Mouse (Mus musculus): ENCODE data around the gene Mapk11. TPM values are rescaled to one million over a fixed set of nuclear protein-coding genes. Genes with fewer than 3 reads are reported as not detected.

Mapk11 gene
- polyA plus RNA-seq, 1 experiment from 2014 or later: 16.5 TPM

GRCm38 (mm10) chr15:89180571-89181229 is 31.3 kb upstream of the Mapk11 start, which contains the start of gene Plxnb2:
Plxnb2 (minus strand) TSS chr15:89180788.
- ATAC-seq (replicated peaks; ENCODE audit: low FRiP score): peak; percentile 84
- peak within 1 kb of the TSS; percentile 85 for H3K4me2 ChIP-seq
- H3K4me1 ChIP-seq: peaks cover 66% of the 10 kb centered on the region
- no peaks in the 10 kb centered on the region for H3K9me3 ChIP-seq (replicated peaks)
- WGBS: under 1% methylated on average over 44 of the region's 72 CpGs
- H3K36me3 ChIP-seq: peaks cover 4% of the 10 kb centered on the region; the same call in 1 of the 2 replicates
- peak within 1 kb of the TSS; percentile 96 for H3K27ac ChIP-seq
- H3K4me3 ChIP-seq (replicated peaks): peak within 1 kb of the TSS; percentile 91
- H3K9ac ChIP-seq: peak within 1 kb of the TSS; percentile 90
- no peaks in the 10 kb centered on the region for H3K27me3 ChIP-seq

- no peaks in the 10 kb centered on the region for H3K27me3 ChIP-seq
- H3K4me1 ChIP-seq: peaks cover 71% of the 10 kb centered on the region
- H3K27ac ChIP-seq: peak overlapping the region; percentile 96
- H3K9me3 ChIP-seq (replicated peaks): no peaks in the 10 kb centered on the region
- WGBS: under 1% methylated on average over 26 of the region's 26 CpGs
- peak; percentile 10 for ATAC-seq (replicated peaks; ENCODE audit: low FRiP score)
- H3K9ac ChIP-seq: peak overlapping the region; percentile 90
- peak overlapping the region; percentile 85 for H3K4me2 ChIP-seq
- 0 out of 2 replicates have a peak, but pooled peaks cover under 1% of the 10 kb centered on the region for H3K36me3 ChIP-seq
- H3K4me3 ChIP-seq (replicated peaks): peak overlapping the region; percentile 91
These were observed 30.7 kb upstream of the Mapk11 start for GRCm38 (mm10) chr15:89180081-89180541.

GRCm38 (mm10) chr15:89179630-89179964 is 30.2 kb upstream of the Mapk11 start:
- 5% methylated on average over 6 of the region's 6 CpGs for WGBS
- H3K4me1 ChIP-seq: peaks cover 76% of the 10 kb centered on the region

GRCm38 (mm10) chr15:89178954-89179629 is 29.7 kb upstream of the Mapk11 start:
- Histone ChIP-seq H3K9me3 (replicated peaks) (no peaks in the 10 kb centered on the region), H3K27me3 (no peaks in the 10 kb centered on the region), H3K36me3 (no peaks in the 10 kb centered on the region), H3K4me3 (replicated peaks) (peak overlapping the region; percentile 91), H3K4me1 (peaks cover 81% of the 10 kb centered on the region), H3K9ac (peak overlapping the region; percentile 90), H3K4me2 (peak overlapping the region; percentile 85), H3K27ac (peak overlapping the region; percentile 96)
- ATAC-seq (replicated peaks; ENCODE audit: low FRiP score): peak; percentile 68
- under 1% methylated on average over 16 of the region's 16 CpGs for WGBS

More at GRCm38 (mm10) chr15:89179630-89179964, 30.2 kb upstream of the Mapk11 start:
- peak overlapping the region; percentile 85 for H3K4me2 ChIP-seq
- H3K27ac ChIP-seq: peak overlapping the region; percentile 96
- no peaks in the 10 kb centered on the region for H3K36me3 ChIP-seq
- H3K27me3 ChIP-seq: no peaks in the 10 kb centered on the region
- H3K4me3 ChIP-seq (replicated peaks): peak overlapping the region; percentile 91
- H3K9me3 ChIP-seq (replicated peaks): no peaks in the 10 kb centered on the region
- peak overlapping the region; percentile 90 for H3K9ac ChIP-seq
- ATAC-seq (replicated peaks; ENCODE audit: low FRiP score): no peak

- Histone ChIP-seq H3K27me3 (no peaks in the 10 kb centered on the region), H3K9ac (peak overlapping the region; percentile 90), H3K36me3 (no peaks in the 10 kb centered on the region), H3K4me1 (peaks cover 88% of the 10 kb centered on the region), H3K27ac (peak overlapping the region; percentile 96), H3K4me3 (replicated peaks) (peak overlapping the region; percentile 91), H3K9me3 (replicated peaks) (no peaks in the 10 kb centered on the region), H3K4me2 (peak overlapping the region; percentile 85)
- WGBS: 70% methylated on average over 7 of the region's 7 CpGs
- no peak for ATAC-seq (replicated peaks; ENCODE audit: low FRiP score)
These were observed 28.9 kb upstream of the Mapk11 start for GRCm38 (mm10) chr15:89178260-89178860.

GRCm38 (mm10) chr15:89177576-89178259 is 28.3 kb upstream of the Mapk11 start:
- Histone ChIP-seq H3K4me1 (peaks cover 89% of the 10 kb centered on the region), H3K36me3 (no peaks in the 10 kb centered on the region), H3K27ac (peak overlapping the region; percentile 96), H3K27me3 (no peaks in the 10 kb centered on the region), H3K9me3 (replicated peaks) (no peaks in the 10 kb centered on the region), H3K4me2 (peak overlapping the region; percentile 85), H3K9ac (no peak overlapping the region), H3K4me3 (replicated peaks) (peak overlapping the region; percentile 91; the same call in 1 of the 2 replicates)
- ATAC-seq (replicated peaks; ENCODE audit: low FRiP score): no peak
- 70% methylated on average over 4 of the region's 4 CpGs for WGBS

GRCm38 (mm10) chr15:89177121-89177520 is 27.7 kb upstream of the Mapk11 start:
- no peak for ATAC-seq (replicated peaks; ENCODE audit: low FRiP score)
- H3K4me3 ChIP-seq (replicated peaks): peak overlapping the region; percentile 13; the same call in 1 of the 2 replicates
- H3K27me3 ChIP-seq: no peaks in the 10 kb centered on the region
- 14% methylated on average over 5 of the region's 5 CpGs for WGBS
- H3K9me3 ChIP-seq (replicated peaks): no peaks in the 10 kb centered on the region
- peaks cover 89% of the 10 kb centered on the region for H3K4me1 ChIP-seq
- H3K36me3 ChIP-seq: no peaks in the 10 kb centered on the region
- H3K9ac ChIP-seq: no peak overlapping the region
- peak overlapping the region; percentile 96 for H3K27ac ChIP-seq
- H3K4me2 ChIP-seq: peak overlapping the region; percentile 85

GRCm38 (mm10) chr15:89175411-89176155 is 26.2 kb upstream of the Mapk11 start:
- Histone ChIP-seq H3K27me3 (no peaks in the 10 kb centered on the region), H3K36me3 (no peaks in the 10 kb centered on the region), H3K4me1 (peaks cover 90% of the 10 kb centered on the region), H3K27ac (no peak overlapping the region), H3K4me2 (no peak overlapping the region), H3K9me3 (replicated peaks) (no peaks in the 10 kb centered on the region), H3K4me3 (replicated peaks) (no peak overlapping the region), H3K9ac (no peak overlapping the region)
- no peak for ATAC-seq (replicated peaks; ENCODE audit: low FRiP score)
- 73% methylated on average over 13 of the region's 13 CpGs for WGBS

- no peaks in the 10 kb centered on the region for H3K9me3 ChIP-seq (replicated peaks)
- no peak overlapping the region for H3K4me2 ChIP-seq
- H3K9ac ChIP-seq: no peak overlapping the region
- peaks cover 97% of the 10 kb centered on the region for H3K4me1 ChIP-seq
- H3K4me3 ChIP-seq (replicated peaks): no peak overlapping the region
- WGBS: 44% methylated on average over 11 of the region's 11 CpGs
- no peak overlapping the region for H3K27ac ChIP-seq
- no peaks in the 10 kb centered on the region for H3K36me3 ChIP-seq
- no peak for ATAC-seq (replicated peaks; ENCODE audit: low FRiP score)
- no peaks in the 10 kb centered on the region for H3K27me3 ChIP-seq
These were observed 25.5 kb upstream of the Mapk11 start for GRCm38 (mm10) chr15:89174889-89175339.

- Histone ChIP-seq H3K4me1 (peaks cover 98% of the 10 kb centered on the region), H3K4me3 (replicated peaks) (peak overlapping the region; percentile 57), H3K27ac (peak overlapping the region; percentile 66), H3K9ac (peak overlapping the region; percentile 62), H3K27me3 (no peaks in the 10 kb centered on the region), H3K9me3 (replicated peaks) (no peaks in the 10 kb centered on the region), H3K4me2 (peak overlapping the region; percentile 99), H3K36me3 (no peaks in the 10 kb centered on the region)
- WGBS: under 1% methylated on average over 15 of the region's 15 CpGs
- ATAC-seq (replicated peaks; ENCODE audit: low FRiP score): peak; percentile 63
These were observed 24.4 kb upstream of the Mapk11 start for GRCm38 (mm10) chr15:89173906-89174214.

Measured in kidney, embryonic 15.5 days (tissue).